Mouse (Mus musculus) midbrain, postnatal 0 days (tissue): ENCODE data around the gene Tm2d1. TPM values are rescaled to one million over a fixed set of nuclear protein-coding genes. Genes with fewer than 3 reads are reported as not detected.

Experiments
- ATAC-seq: fragments of 200-750 bp; cut with Nextera tagmentation; 2 replicates; pipeline ENCODE4 v1.8.0; 2017; ENCODE audit warnings: moderate number of reproducible peaks, mild to moderate bottlenecking, moderate TSS enrichment, moderate library complexity; ENCODE audit not compliant: low FRiP score
- DNase-seq: peaks from one replicate; pipeline ENCODE4 v3.0.0-alpha.2; 2015; ENCODE audit warnings: low spot score
- H3K27ac ChIP-seq: fragments of 300-500 bp; sonication (generic); 2 replicates; pipeline ENCODE4 v1.5.1; 2014; ENCODE audit warnings: low read depth, mild to moderate bottlenecking, low read length, mixed read lengths
- H3K27me3 ChIP-seq: fragments of 300-500 bp; sonication (generic); 2 replicates; pipeline ENCODE4 v1.6.1; 2014; ENCODE audit warnings: low read length, control low read depth, mixed read lengths; ENCODE audit not compliant: insufficient read depth
- H3K36me3 ChIP-seq: fragments of 300-500 bp; sonication (generic); 2 replicates; pipeline ENCODE4 v1.6.1; 2014; ENCODE audit warnings: low read length, control low read depth, mixed read lengths; ENCODE audit not compliant: insufficient read depth
- H3K4me1 ChIP-seq: fragments of 300-500 bp; sonication (generic); 2 replicates; pipeline ENCODE4 v1.6.1; 2014; ENCODE audit warnings: mild to moderate bottlenecking, control low read depth, antibody characterized with exemption, low read length, mixed read lengths; ENCODE audit not compliant: insufficient read depth
- H3K4me2 ChIP-seq: fragments of 300-500 bp; sonication (generic); 2 replicates; pipeline ENCODE4 v1.6.1; 2014; ENCODE audit warnings: low read depth, mild to moderate bottlenecking, low read length, mixed read lengths; ENCODE audit not compliant: poor library complexity, severe bottlenecking
- H3K4me3 ChIP-seq: fragments of 300-500 bp; sonication (generic); 2 replicates; pipeline ENCODE4 v1.5.1; 2014; ENCODE audit warnings: low read depth, mild to moderate bottlenecking, low read length, moderate library complexity
- H3K9ac ChIP-seq: fragments of 300-500 bp; sonication (generic); replicated peaks from 2 replicates; pipeline ENCODE4 v1.6.1; 2014; ENCODE audit warnings: mild to moderate bottlenecking, low read length, moderate library complexity, mixed read lengths; ENCODE audit not compliant: poor library complexity, severe bottlenecking
- H3K9me3 ChIP-seq: fragments of 300-500 bp; sonication (generic); 2 replicates; pipeline ENCODE4 v1.6.1; 2016; ENCODE audit warnings: low read length, control low read depth
- CTCF ChIP-seq: IDR thresholded peaks from 2 replicates; pipeline ENCODE4 v1.5.1; 2016; ENCODE audit warnings: antibody characterized with exemption, mild to moderate bottlenecking
- WGBS: fragments of 180-500 bp; shearing (Covaris S2); extraction: QIAGEN DNeasy Blood & Tissue Kit; methylation state at CpG from one replicate; pipeline ENCODE4 v1.1.7; 2014; 5-methylcytosine and 5-hydroxymethylcytosine counted together
- polyA plus RNA-seq: library from polyadenylated mRNA; unstranded; fragments of >200 nt; fragmentation: Nextera tagmentation; extraction: Ambion mirVana; gene quantifications from 2 replicates; pipeline ENCODE4 v1.2.1, GENCODE M21; 2015
- total RNA-seq: library from RNA; depleted of rRNA; stranded (reverse); fragments of >200 nt; gene quantifications from 2 replicates; pipeline ENCODE4 v1.2.3, GENCODE M21; 2014

The Tm2d1 gene
- total and polyA plus RNA-seq, 2 experiments from 2014 or later, result 61.1 to 159 TPM

DNA sequence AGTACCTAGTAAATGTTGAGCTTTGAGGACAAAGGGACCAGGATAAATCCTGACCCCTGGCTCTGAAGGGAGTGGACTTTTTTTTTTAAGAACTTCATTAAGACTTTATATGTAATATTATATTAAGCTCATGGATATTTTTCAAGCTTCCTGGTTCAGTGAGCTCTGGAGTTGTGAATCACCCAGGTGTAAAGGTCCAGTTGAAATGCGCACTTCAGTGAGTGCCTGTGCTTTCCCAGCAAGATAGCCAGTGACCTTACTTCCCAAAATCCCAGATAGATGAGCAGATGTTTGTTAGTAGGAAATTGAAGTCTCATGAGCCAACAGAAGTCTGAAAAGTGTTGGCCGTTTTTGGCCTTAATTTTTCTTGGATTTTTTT is 18.5 kb upstream of the Tm2d1 start:
- Histone ChIP-seq H3K4me1 (no peaks in the 10 kb centered on the region), H3K36me3 (no peaks in the 10 kb centered on the region), H3K9me3 (no peaks in the 10 kb centered on the region), H3K4me3 (no peak overlapping the region), H3K4me2 (no peak overlapping the region), H3K27me3 (no peaks in the 10 kb centered on the region), H3K27ac (no peak overlapping the region), H3K9ac (no peak overlapping the region)
- no peak for DNase-seq
- ATAC-seq, result no peak
- 87% methylated on average over 2 of the region's 2 CpGs for WGBS
- TF ChIP-seq CTCF, result no peak

DNA sequence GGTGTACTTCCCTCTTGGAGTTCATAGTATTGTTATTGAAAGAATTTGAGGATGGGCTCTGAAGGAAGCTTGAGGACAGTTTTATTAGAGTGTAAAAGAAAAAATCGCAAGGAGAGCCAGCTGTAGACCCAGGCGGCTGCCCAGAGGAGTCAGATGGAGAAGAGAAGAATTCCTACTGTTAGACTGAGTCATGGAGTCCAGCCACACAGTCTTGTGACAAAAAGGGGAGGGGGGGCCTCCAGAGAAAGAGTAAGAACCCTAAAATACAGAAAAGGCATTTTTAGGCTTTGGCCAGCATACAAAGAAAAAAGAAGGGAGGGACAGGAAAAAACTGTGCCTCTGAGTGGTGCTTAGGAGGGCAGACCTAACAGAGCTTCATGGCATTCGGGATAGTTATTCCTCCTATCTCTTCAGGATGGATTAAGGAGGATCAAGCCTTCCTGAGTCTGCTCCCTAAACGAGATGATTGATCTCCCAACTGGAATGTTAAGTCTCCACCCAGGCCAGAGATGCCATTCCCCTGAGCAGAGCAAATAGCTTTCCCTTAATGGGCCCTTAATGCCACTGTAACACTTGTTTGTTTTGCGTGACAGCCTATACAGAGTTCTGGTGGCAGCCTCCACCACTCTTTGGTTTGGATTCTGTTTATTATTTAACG is 17.9 kb upstream of the Tm2d1 start:
- no peak overlapping the region for H3K27ac ChIP-seq
- H3K27me3 ChIP-seq, result no peaks in the 10 kb centered on the region
- 45% methylated on average over 6 of the region's 6 CpGs for WGBS
- no peak overlapping the region for H3K4me3 ChIP-seq
- H3K9ac ChIP-seq, result no peak overlapping the region
- ATAC-seq (no peak), DNase-seq (no peak)
- no peaks in the 10 kb centered on the region for H3K9me3 ChIP-seq
- TF ChIP-seq CTCF, result no peak
- no peaks in the 10 kb centered on the region for H3K4me1 ChIP-seq
- no peak overlapping the region for H3K4me2 ChIP-seq
- H3K36me3 ChIP-seq, result no peaks in the 10 kb centered on the region

DNA sequence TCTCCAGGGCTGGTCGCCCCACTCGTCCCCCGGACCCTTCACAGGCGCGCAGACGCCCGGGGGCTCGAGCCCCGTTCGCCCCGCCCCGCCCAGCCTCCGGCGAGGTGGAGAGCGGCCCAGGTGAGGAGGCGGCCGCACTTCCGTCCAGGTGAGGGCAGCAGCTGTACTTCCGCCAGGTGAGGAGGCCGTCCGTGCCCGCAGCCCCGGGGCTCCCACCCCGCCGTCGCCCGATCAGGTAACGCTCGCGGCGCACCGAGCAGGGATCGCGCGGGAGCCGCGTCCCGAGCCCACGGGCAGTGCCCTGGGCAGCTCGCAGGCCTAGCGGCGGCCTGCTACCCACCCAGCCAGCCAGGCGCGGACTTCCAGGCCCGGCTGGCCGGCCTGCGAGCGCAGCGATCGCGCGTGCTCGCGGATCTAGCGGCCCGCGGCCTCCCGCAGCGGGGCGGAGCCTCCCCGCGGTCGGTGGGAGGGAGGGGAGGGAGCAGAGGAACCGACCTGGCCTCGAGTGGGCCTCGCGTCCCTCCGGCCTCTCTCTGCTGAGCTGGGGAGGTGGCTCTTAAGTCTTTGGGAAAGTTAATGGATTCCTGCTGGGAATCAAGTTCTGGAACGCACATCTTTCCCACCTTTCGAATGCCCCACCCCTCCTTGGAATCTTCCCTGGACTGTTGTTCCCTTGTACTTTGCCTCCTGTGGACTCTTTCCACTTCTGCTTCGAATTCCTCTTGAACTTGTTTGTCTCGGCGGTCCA is 12.8 kb upstream of the Tm2d1 start, which contains the start of gene Patj:
TSS of gene Patj (plus strand) at position 96 of the 748 bp plus-strand sequence.
- Histone ChIP-seq H3K4me2 (peak within 1 kb of the TSS; percentile 92), H3K27ac (peak within 1 kb of the TSS; percentile 88), H3K4me1 (no peaks in the 10 kb centered on the region; the same call in 1 of the 2 replicates), H3K36me3 (no peaks in the 10 kb centered on the region), H3K9me3 (no peaks in the 10 kb centered on the region), H3K27me3 (no peaks in the 10 kb centered on the region), H3K9ac (peak within 1 kb of the TSS; percentile 98), H3K4me3 (peak within 1 kb of the TSS; percentile 89)
- peak; percentile 88 for ATAC-seq
- TF ChIP-seq CTCF, result peak; percentile 24; the same call in 1 of the 2 replicates
- WGBS, result 1% methylated on average over 63 of the region's 73 CpGs
- DNase-seq, result peak; percentile 69

DNA sequence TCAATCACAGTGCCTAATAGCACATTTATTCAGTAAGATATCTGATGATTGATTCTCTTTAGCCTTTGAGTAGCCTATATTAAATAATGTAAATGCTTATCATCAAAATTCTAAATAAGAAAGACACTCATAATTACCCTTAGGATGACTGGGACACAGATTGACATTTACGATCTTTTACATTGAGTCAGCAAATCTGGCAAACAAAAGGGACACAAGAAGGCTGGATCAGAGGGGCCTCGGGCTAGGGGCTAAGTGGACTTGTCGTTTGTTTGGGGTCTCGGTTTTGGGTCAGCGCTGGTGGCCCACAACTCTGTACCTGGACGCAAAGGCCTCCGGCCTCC is 12.2 kb upstream of the Tm2d1 start:
- Histone ChIP-seq H3K27me3 (no peaks in the 10 kb centered on the region), H3K4me1 (no peaks in the 10 kb centered on the region; the same call in 1 of the 2 replicates), H3K27ac (peak overlapping the region; percentile 88), H3K4me3 (peak overlapping the region; percentile 89), H3K9me3 (no peaks in the 10 kb centered on the region), H3K4me2 (peak overlapping the region; percentile 92), H3K9ac (peak overlapping the region; percentile 98), H3K36me3 (no peaks in the 10 kb centered on the region)
- TF ChIP-seq CTCF, result no peak
- ATAC-seq (no peak), DNase-seq (peak; percentile 18)
- 1% methylated on average over 7 of the region's 7 CpGs for WGBS

DNA sequence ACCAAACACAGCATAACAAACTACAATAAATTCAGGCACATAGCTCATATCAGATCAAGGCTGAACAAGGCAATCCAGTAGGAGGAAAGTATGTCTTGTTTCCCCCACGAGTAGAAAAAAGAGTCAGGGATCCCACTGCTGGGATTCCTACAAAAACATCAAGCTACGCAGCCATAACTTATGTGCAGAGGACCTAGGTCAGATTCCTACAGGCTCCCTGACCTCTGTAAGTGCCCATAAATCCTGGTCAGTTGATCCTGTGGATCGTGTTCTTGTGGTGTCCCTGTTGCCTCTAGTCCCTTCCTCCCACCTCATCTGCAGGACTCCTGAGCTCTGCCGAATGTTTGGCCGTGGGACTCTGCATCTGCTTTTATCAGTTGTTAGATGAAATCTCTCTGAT is 1.9 kb upstream of the Tm2d1 start:
- H3K9ac ChIP-seq, result no peak overlapping the region
- H3K27ac ChIP-seq, result no peak overlapping the region
- no peaks in the 10 kb centered on the region for H3K9me3 ChIP-seq
- ATAC-seq (no peak), DNase-seq (no peak)
- no peaks in the 10 kb centered on the region for H3K36me3 ChIP-seq
- 73% methylated on average over 5 of the region's 5 CpGs for WGBS
- no peak for TF ChIP-seq CTCF
- no peak overlapping the region for H3K4me3 ChIP-seq
- H3K4me1 ChIP-seq, result peaks cover 7% of the 10 kb centered on the region
- no peak overlapping the region for H3K4me2 ChIP-seq
- H3K27me3 ChIP-seq, result no peaks in the 10 kb centered on the region

DNA sequence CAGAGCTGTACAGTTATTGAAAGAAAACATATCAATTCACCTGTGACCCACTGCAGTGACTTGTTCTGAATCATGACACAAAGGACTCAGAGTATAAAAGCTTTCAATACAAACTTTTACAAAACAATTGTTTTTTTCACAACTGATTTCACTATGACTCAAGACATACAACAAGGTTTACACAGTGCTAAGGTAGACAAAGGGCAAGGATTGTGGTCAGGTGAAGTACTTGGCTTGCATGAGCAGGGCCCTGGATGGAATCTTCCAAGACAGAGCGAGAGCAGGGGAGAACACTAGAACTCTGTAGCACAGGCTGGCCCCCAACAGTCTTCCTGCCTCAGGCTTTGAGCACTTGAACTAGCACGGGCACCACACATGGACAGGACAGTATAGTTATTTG is 6.2 kb downstream of the Tm2d1 start:
- WGBS, result 96% methylated on average over 2 of the region's 2 CpGs
- no peaks in the 10 kb centered on the region for H3K36me3 ChIP-seq
- no peak overlapping the region for H3K9ac ChIP-seq
- ATAC-seq (no peak), DNase-seq (no peak)
- no peaks in the 10 kb centered on the region for H3K27me3 ChIP-seq
- peaks cover 3% of the 10 kb centered on the region for H3K4me1 ChIP-seq
- no peak overlapping the region for H3K4me2 ChIP-seq
- no peak for TF ChIP-seq CTCF
- no peaks in the 10 kb centered on the region for H3K9me3 ChIP-seq
- H3K27ac ChIP-seq, result no peak overlapping the region
- no peak overlapping the region for H3K4me3 ChIP-seq
